Mouse (Mus musculus) limb, embryonic 13.5 days (tissue): Measurements from ENCODE around the gene Papln. TPM values are rescaled to one million over a fixed set of nuclear protein-coding genes. Genes with fewer than 3 reads are reported as not detected.
A peak's percentile ranks its signal among the peaks of the same experiment; 100 is the strongest.

ENCODE experiments used
- ATAC-seq: fragments of 200-750 bp; cut with Nextera tagmentation; 2 replicates; pipeline ENCODE4 v1.8.0; 2017; ENCODE audit warnings: low read depth, moderate number of reproducible peaks, moderate TSS enrichment; ENCODE audit not compliant: low FRiP score
- H3K27ac ChIP-seq: fragments of 300-500 bp; sonication (generic); 2 replicates; pipeline ENCODE4 v1.5.1; 2015; ENCODE audit warnings: inconsistent platforms, mild to moderate bottlenecking, moderate library complexity
- H3K27me3 ChIP-seq: fragments of 300-500 bp; sonication (generic); 2 replicates; pipeline ENCODE4 v1.6.1; 2015; ENCODE audit warnings: mild to moderate bottlenecking, inconsistent platforms
- H3K36me3 ChIP-seq: fragments of 300-500 bp; sonication (generic); 2 replicates; pipeline ENCODE4 v1.6.1; 2015; ENCODE audit warnings: inconsistent platforms, mild to moderate bottlenecking, moderate library complexity
- H3K4me1 ChIP-seq: fragments of 300-500 bp; sonication (generic); 2 replicates; pipeline ENCODE4 v1.6.1; 2015; ENCODE audit warnings: inconsistent platforms
- H3K4me2 ChIP-seq: fragments of 300-500 bp; sonication (generic); replicated peaks from 2 replicates; pipeline ENCODE4 v1.6.1; 2015; ENCODE audit warnings: inconsistent platforms, mild to moderate bottlenecking, moderate library complexity
- H3K4me3 ChIP-seq: fragments of 300-500 bp; sonication (generic); 2 replicates; pipeline ENCODE4 v1.5.1; 2015; ENCODE audit warnings: moderate library complexity, mild to moderate bottlenecking, inconsistent platforms
- H3K9ac ChIP-seq: fragments of 300-500 bp; sonication (generic); 2 replicates; pipeline ENCODE4 v1.6.1; 2015; ENCODE audit warnings: mild to moderate bottlenecking, inconsistent platforms
- H3K9me3 ChIP-seq: fragments of 300-500 bp; sonication (generic); 2 replicates; pipeline ENCODE4 v1.6.1; 2016; ENCODE audit warnings: inconsistent platforms
- WGBS: fragments of 180-500 bp; shearing (Covaris S2); methylation state at CpG from one replicate; pipeline ENCODE4 v1.1.7; 2015; 5-methylcytosine and 5-hydroxymethylcytosine counted together
- polyA plus RNA-seq: library from polyadenylated mRNA; unstranded; fragments of >200 nt; fragmentation: Nextera tagmentation; extraction: Ambion mirVana; gene quantifications from 2 replicates; pipeline ENCODE4 v1.2.1, GENCODE M21; 2015

Gene Papln
- polyA plus RNA-seq, 1 experiment from 2014 or later, result 1.3 TPM

DNA sequence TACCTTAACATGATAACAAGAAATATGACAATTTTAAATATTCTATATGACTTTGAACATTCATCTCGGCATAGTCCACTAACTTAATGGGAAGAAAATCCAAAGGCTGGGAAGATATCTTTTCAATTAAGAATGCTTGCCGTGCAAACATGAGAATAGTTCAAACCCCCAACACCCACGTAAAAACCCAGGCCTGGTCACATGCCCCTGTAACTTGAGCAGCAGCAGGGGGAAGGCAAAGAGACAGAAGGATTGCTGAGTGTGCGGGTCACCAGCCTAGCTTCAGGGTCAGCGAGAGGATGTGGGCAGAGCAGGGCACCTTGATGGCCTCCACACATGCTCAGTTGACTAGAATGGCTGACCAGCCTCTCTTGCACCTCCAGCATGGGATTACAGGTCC lies 21.7 kb upstream of the Papln start:
- no peaks in the 10 kb centered on the region; the same call in 1 of the 2 replicates for H3K9me3 ChIP-seq
- peaks cover 12% of the 10 kb centered on the region for H3K4me1 ChIP-seq
- H3K27me3 ChIP-seq, result no peaks in the 10 kb centered on the region
- no peak overlapping the region for H3K4me2 ChIP-seq
- H3K9ac ChIP-seq, result no peak overlapping the region
- no peaks in the 10 kb centered on the region; the same call in none of the 2 replicates for H3K36me3 ChIP-seq
- 47% methylated on average over 5 of the region's 5 CpGs for WGBS
- H3K4me3 ChIP-seq, result no peak overlapping the region
- ATAC-seq, result no peak
- H3K27ac ChIP-seq, result no peak overlapping the region

DNA sequence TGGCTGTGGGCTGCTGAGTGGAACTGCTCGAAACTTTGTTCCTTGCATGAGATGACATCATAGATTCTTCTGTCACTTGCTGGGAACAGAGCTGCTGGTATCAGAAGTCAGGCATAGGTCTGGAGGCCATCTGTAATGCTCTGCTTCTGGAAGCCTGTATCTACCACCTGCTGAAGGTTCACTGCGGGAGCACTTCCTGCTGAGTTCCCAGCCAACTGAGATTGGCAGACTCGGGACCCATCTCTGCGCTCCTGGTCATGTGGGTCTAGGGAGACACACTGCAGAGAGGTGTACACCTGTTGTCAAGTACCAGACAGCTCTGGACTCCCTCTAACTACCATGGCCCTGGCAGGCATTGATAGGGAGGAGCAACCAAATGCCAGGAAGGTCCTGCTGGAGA lies 20.6 kb upstream of the Papln start:
- Histone ChIP-seq H3K4me2 (no peak overlapping the region), H3K4me3 (no peak overlapping the region), H3K36me3 (no peaks in the 10 kb centered on the region), H3K27me3 (no peaks in the 10 kb centered on the region), H3K4me1 (peaks cover 12% of the 10 kb centered on the region), H3K9ac (no peak overlapping the region), H3K27ac (no peak overlapping the region), H3K9me3 (no peaks in the 10 kb centered on the region; the same call in 1 of the 2 replicates)
- ATAC-seq, result no peak
- WGBS, result 69% methylated on average over 4 of the region's 4 CpGs

GRCm38 (mm10) chr12:83743712-83744111 lies 19.7 kb upstream of the Papln start:
- H3K27me3 ChIP-seq, result no peaks in the 10 kb centered on the region
- H3K4me1 ChIP-seq, result peaks cover 12% of the 10 kb centered on the region
- no peak for ATAC-seq
- 63% methylated on average over 3 of the region's 3 CpGs for WGBS
- H3K36me3 ChIP-seq, result no peaks in the 10 kb centered on the region
- H3K4me2 ChIP-seq, result no peak overlapping the region
- H3K4me3 ChIP-seq, result no peak overlapping the region
- no peak overlapping the region for H3K9ac ChIP-seq
- no peak overlapping the region for H3K27ac ChIP-seq
- H3K9me3 ChIP-seq, result no peaks in the 10 kb centered on the region; the same call in 1 of the 2 replicates

DNA sequence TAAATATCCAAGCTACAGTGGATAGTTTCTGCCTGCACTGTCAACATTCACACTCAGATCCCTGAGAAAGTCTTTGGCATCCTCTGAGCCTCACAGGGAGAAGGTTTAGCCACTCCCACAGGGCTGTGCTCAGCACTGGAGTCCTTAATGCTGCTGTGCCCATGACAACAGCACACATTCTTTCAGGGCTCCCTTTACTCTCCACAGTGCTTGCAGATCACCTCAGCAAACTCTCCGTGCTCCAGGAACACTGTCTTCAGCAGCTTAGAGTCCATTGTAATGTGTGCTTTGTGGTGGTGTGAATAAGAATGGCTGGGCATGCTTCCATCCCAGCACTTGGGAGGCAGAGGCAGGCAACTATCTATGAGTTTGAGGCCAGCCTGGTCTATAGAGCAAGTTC lies 14.2 kb upstream of the Papln start:
- Histone ChIP-seq H3K27ac (no peak overlapping the region), H3K9ac (no peak overlapping the region), H3K9me3 (no peaks in the 10 kb centered on the region), H3K4me3 (no peak overlapping the region), H3K4me1 (peaks cover 16% of the 10 kb centered on the region), H3K36me3 (no peaks in the 10 kb centered on the region), H3K27me3 (no peaks in the 10 kb centered on the region), H3K4me2 (no peak overlapping the region)
- 73% methylated on average over 1 of the region's 1 CpGs for WGBS
- no peak for ATAC-seq

DNA sequence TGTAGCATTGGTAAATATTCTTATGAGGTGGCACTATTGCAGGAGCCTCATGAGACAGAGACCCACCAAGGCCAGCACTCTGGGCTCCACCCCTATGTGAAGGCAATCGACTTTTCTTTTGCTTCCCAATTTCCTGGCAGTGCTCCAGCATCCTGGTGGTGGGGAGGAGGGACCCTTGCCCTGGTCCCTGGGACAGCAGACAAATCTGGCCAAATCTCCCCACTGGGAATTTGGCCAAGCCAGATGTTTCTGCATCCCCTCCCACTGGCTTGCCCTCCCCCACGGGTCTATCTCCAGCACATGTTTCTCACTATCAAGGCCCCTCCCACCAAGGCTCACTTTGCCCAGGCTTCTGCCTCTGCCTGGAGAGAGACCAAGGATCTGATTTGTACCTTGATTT lies 10.9 kb upstream of the Papln start:
- WGBS, result 7% methylated on average over 2 of the region's 2 CpGs
- peak; percentile 57; the same call in 1 of the 2 replicates for ATAC-seq

GRCm38 (mm10) chr12:83758735-83759134 lies 4.7 kb upstream of the Papln start:
- Histone ChIP-seq H3K4me1 (peaks cover 16% of the 10 kb centered on the region), H3K4me3 (no peak overlapping the region), H3K4me2 (no peak overlapping the region), H3K27me3 (no peaks in the 10 kb centered on the region), H3K9me3 (no peaks in the 10 kb centered on the region), H3K27ac (no peak overlapping the region), H3K9ac (no peak overlapping the region), H3K36me3 (no peaks in the 10 kb centered on the region)
- WGBS, result 65% methylated on average over 10 of the region's 10 CpGs
- no peak for ATAC-seq

More for the DNA sequence above, 10.9 kb upstream of the Papln start:
- peaks cover 8% of the 10 kb centered on the region for H3K4me1 ChIP-seq
- H3K27me3 ChIP-seq, result no peaks in the 10 kb centered on the region
- H3K27ac ChIP-seq, result no peak overlapping the region
- no peak overlapping the region for H3K9ac ChIP-seq
- no peaks in the 10 kb centered on the region for H3K36me3 ChIP-seq
- no peaks in the 10 kb centered on the region for H3K9me3 ChIP-seq
- no peak overlapping the region for H3K4me3 ChIP-seq
- H3K4me2 ChIP-seq, result no peak overlapping the region

GRCm38 (mm10) chr12:83760201-83760600 lies 3.2 kb upstream of the Papln start:
- no peak overlapping the region for H3K4me2 ChIP-seq
- H3K27ac ChIP-seq, result no peak overlapping the region
- WGBS, result 79% methylated on average over 2 of the region's 2 CpGs
- no peak overlapping the region for H3K9ac ChIP-seq
- H3K36me3 ChIP-seq, result no peaks in the 10 kb centered on the region
- H3K4me1 ChIP-seq, result peaks cover 25% of the 10 kb centered on the region
- no peaks in the 10 kb centered on the region for H3K9me3 ChIP-seq
- 0 out of 2 replicates have a peak, but pooled peaks cover 8% of the 10 kb centered on the region for H3K27me3 ChIP-seq
- no peak for ATAC-seq
- H3K4me3 ChIP-seq, result no peak overlapping the region

DNA sequence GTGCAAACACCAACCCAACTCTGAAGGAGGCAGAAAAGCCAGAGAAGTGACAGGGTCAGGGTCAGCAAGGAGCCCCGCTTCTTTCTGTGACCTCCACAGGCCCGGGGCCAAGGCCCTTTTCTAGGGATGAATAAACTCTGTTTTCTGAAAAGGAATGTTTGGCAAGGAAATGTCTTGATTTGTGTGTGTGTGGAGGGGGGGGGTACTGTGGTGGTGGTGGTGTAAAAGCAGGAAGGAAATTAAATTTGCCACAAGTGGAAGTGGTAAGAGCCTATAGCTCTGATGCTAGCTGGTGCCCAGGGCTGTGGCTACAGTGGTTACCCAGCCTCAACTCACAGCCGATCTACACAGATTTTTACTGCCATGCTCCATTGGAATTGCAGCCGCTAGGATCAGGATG lies 728 bp upstream of the Papln start:
- no peak overlapping the region for H3K27ac ChIP-seq
- no peak overlapping the region for H3K9ac ChIP-seq
- 26% methylated on average over 4 of the region's 4 CpGs for WGBS
- no peaks in the 10 kb centered on the region for H3K9me3 ChIP-seq
- no peak overlapping the region for H3K4me2 ChIP-seq
- H3K4me3 ChIP-seq, result no peak overlapping the region
- no peaks in the 10 kb centered on the region for H3K36me3 ChIP-seq
- peaks cover 20% of the 10 kb centered on the region; the same call in 1 of the 2 replicates for H3K27me3 ChIP-seq
- no peak for ATAC-seq
- peaks cover 40% of the 10 kb centered on the region for H3K4me1 ChIP-seq

DNA sequence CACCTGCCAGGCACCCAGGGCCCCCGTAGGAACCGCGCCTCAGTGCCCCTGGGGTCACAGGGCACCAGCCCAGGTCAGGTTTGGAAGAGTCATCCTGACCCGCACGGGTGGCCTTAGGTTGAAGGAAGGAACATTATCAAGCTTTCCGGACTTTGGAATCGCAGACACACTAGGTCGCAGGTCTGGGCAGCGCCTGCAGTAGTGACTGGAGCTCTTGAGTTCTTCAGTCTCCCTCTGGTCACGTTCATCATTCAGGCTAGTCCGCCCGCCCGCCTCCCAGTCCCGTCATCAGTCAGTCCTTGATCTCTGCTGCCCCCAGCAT lies 571 bp downstream of the Papln start:
- Histone ChIP-seq H3K27me3 (peaks cover 21% of the 10 kb centered on the region; the same call in 1 of the 2 replicates), H3K4me2 (peak overlapping the region; percentile 72), H3K4me3 (peak overlapping the region; percentile 38), H3K27ac (no peak overlapping the region), H3K4me1 (peaks cover 53% of the 10 kb centered on the region), H3K9ac (peak overlapping the region; percentile 54), H3K36me3 (no peaks in the 10 kb centered on the region), H3K9me3 (no peaks in the 10 kb centered on the region)
- peak; percentile 21; the same call in 1 of the 2 replicates for ATAC-seq
- 6% methylated on average over 14 of the region's 14 CpGs for WGBS

GRCm38 (mm10) chr12:83764519-83764918 lies 1.1 kb downstream of the Papln start:
- WGBS, result 69% methylated on average over 10 of the region's 10 CpGs
- Histone ChIP-seq H3K4me2 (peak overlapping the region; percentile 72), H3K27ac (no peak overlapping the region), H3K27me3 (peaks cover 22% of the 10 kb centered on the region; the same call in 1 of the 2 replicates), H3K9me3 (no peaks in the 10 kb centered on the region), H3K4me1 (peaks cover 58% of the 10 kb centered on the region), H3K4me3 (peak overlapping the region; percentile 38), H3K36me3 (no peaks in the 10 kb centered on the region), H3K9ac (no peak overlapping the region)
- no peak for ATAC-seq

- H3K36me3 ChIP-seq, result no peaks in the 10 kb centered on the region
- no peak overlapping the region for H3K4me2 ChIP-seq
- H3K27me3 ChIP-seq, result peaks cover 31% of the 10 kb centered on the region; the same call in 1 of the 2 replicates
- no peak for ATAC-seq
- H3K4me1 ChIP-seq, result peaks cover 71% of the 10 kb centered on the region
- H3K9me3 ChIP-seq, result no peaks in the 10 kb centered on the region
- no peak overlapping the region for H3K27ac ChIP-seq
- WGBS, result 43% methylated on average over 13 of the region's 13 CpGs
- no peak overlapping the region for H3K9ac ChIP-seq
- H3K4me3 ChIP-seq, result no peak overlapping the region
Observed at GRCm38 (mm10) chr12:83765965-83766603, 2.6 kb downstream of the Papln start.

- no peaks in the 10 kb centered on the region for H3K9me3 ChIP-seq
- H3K4me2 ChIP-seq, result no peak overlapping the region
- peaks cover 36% of the 10 kb centered on the region; the same call in 1 of the 2 replicates for H3K27me3 ChIP-seq
- H3K27ac ChIP-seq, result no peak overlapping the region; the same call in 1 of the 2 replicates
- no peaks in the 10 kb centered on the region for H3K36me3 ChIP-seq
- 50% methylated on average over 9 of the region's 9 CpGs for WGBS
- H3K9ac ChIP-seq, result no peak overlapping the region
- ATAC-seq, result no peak
- no peak overlapping the region for H3K4me3 ChIP-seq
- H3K4me1 ChIP-seq, result peaks cover 64% of the 10 kb centered on the region
Observed at GRCm38 (mm10) chr12:83767833-83768232, 4.4 kb downstream of the Papln start.
